Mouse (Mus musculus) mesoderm, embryonic 11.5 days (tissue): ENCODE measurements at regions not wholly inside any gene's neighbourhood (a gene's known extent, or its start where the extent isn't known, plus 50 kb on each side); places are given as distances from the start of the nearest gene placed in this dataset.
"Not testable (repeated sequence)": the region's sequence is repeated elsewhere in the genome, so short reads cannot be mapped to it uniquely, and the experiment has no call there.

Experiments used
- DNase-seq: peaks from one replicate; pipeline ENCODE4 v3.0.0-alpha.2; 2012; ENCODE audit warnings: low read depth, low spot score

GRCm38 (mm10) chr13:6855199-6856148 lies 206.9 kb upstream of the Pfkp start:
- DNase-seq: no peak

DNA sequence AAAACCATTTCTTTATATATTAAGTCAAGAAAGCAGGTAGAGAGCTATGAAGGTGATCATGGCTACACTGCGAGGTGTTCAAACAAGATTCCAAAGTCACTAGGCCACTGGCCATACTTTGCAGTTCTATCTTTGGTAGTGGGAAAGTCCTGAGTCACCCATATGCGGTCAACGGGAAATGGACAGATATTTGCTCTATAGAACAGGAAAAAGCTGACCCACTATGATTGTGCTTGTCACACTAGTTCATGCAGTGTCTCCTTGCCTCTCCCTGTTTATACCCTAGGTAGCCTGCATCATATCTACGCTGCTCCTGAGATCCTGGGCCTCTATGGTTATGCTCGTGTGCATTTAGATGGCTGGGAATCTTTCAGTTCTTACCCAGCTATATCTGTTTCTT lies 188.9 kb upstream of the Pfkp start:
- DNase-seq: no peak

DNA sequence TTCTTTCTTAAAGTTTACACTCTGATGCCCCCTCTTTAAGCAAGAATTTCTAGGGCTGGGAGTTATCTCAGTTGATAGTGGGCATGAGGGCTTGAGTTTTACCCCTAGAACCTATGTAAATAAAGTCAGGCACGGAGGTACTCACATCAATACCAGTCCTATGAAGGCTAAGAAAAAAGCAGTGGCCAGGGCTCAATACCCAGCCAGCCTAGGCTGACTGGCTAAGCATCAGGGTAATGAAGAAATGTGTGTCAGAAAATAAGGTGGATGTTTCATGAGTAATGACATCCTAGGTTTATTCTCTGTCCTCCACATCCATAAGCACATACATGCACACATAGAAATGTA lies 188.5 kb upstream of the Pfkp start:
- no peak for DNase-seq

- peak; percentile 69 for DNase-seq
Measured at GRCm38 (mm10) chr13:6836351-6837074, 187.9 kb upstream of the Pfkp start.

DNA sequence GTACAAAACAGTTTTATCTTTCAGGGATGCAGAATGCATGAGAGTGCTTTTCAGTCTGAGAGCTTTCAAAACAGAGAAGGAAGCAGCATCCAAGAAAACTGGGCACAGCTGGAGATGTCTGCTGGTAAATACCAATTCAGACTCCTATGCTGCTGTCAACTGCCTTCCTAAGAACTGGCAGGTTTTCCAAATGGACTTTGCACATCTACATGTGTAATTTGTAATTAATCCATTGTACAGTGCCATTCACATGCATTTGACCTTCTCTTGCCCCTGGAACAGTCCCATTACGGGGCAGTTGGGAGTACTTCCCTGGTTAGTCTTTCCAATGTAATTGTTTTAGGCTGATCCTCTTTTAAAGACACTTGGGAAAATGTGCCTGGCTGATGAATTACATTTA lies 181.3 kb upstream of the Pfkp start:
- no peak for DNase-seq

GRCm38 (mm10) chr13:6829346-6829745 lies 180.8 kb upstream of the Pfkp start:
- no peak for DNase-seq

DNA sequence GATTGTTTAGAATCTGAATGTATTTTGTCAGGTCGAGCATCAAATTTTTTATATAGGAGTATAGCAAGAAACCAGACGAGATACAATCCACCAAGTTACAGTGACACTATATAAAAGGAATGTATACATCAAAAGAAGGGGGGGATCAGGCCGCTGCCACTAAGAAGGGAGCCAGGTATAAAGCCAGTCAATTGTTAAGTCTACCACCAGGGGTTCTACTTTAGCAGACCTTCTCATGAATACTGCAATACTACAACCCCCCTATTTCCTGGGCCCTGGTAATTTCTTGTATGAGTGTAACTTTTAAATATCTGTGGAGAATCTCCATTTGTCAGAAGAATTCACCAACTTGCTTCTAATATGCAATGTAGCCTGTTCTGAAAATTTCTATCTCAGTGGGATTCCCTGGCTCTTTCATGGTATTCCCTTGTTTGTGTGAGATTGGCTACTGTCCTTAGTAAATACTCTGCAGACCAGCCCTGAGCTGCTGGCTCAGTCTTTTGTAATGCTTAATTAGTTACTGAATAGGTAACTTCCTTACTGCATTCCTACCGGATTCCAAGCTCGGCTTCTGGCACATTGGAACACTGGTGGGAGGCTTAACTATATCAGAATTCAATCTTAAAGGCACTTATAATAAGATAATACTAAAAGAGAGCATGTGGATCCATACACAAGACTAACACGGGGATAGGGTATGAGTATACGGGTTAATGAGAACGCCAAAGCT lies 180.2 kb upstream of the Pfkp start:
- DNase-seq: not testable (repeated sequence)

DNA sequence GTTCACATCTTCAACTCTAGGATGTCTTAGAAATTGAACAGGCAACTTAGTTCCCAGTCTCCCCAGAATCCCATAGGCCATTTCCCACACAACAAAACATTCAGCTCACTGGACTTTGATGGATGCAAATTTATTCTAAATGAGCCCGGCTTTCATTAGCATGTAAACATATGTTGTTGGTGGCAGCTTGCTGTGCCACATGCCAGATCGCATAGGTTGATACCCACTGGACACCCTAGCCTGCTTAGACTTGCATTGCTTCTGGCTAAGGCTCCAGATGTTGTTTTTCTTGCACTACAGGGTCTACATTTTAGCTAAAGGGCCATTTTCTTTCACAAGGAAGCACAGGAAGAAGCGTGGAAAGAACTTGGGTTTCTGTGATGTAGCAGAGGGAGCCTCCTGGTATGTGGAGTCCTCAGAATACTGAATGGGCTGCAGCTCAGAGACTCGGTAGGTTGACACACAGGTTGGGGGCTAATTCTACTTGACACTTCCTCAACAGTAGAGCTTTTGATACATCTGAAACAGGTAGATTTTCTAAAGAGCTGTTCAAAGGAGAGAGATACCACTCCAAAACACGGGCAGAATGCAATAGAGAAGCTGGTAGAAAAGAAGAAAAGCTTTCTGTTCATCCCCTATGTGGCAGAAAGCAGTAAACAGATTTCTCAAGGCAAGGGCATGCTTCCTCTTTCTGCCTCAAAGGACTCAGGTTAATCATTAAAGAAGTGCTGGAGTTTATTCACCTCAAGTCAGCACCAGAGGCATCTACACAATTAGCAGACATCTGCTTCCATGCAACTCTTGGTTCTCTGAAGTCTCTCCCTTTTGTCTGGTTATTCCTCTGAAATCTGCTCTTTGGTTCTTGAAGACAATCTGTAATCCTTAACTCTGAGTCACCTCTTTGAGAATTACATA lies 153.9 kb upstream of the Pfkp start:
- no peak for DNase-seq

DNA sequence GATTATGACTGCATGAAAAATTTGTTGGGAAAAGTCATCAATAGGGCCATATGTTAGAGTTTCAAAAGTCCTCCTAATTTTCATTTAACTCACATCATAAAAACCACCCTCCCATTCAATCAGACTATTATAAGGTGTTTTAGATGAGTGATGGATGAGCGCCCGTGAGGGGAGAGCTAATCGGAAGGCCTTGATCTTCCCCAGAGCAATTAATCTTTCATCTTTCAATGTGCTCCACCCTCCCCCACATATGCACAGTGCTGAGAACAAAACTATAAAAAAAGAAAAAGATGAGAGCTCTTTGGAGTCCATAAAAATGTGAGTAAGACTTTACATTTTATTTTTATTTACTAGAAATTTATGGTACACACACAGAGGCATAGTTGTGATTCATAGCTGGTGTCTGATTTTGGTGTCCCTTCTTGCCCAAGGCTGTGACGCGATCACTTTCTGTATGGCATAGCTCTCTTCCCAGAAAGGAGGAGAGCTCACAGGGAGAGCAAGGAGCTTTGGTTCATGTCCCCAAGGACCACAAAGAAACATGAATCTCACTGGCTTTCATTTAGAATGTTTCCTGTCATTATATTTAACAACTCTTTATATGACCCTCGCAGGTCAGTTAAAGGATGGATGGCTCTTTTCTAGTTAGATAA lies 119.5 kb upstream of the Pfkp start:
- peak; percentile 38 for DNase-seq

DNA sequence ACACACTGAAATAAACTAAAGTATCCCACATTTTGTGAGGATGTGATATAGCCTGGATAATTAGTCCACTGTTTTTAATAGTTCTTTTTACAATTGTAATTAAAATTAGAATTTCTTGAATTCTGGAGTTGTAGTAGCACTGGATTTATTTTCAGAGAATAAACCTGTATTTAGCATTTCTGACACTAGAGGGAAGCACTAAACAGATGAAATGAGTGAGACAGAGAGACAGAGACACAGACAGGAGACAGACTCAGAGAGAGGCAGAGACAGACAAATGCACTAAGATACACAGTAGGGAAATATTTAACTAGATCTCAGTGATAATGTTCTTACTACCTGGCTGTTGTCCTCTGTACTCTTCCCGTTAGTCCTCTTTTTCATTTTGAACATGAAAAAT lies 108.6 kb upstream of the Pfkp start:
- DNase-seq: peak; percentile 31

GRCm38 (mm10) chr13:6751599-6751998 lies 103.0 kb upstream of the Pfkp start:
- no peak for DNase-seq

DNA sequence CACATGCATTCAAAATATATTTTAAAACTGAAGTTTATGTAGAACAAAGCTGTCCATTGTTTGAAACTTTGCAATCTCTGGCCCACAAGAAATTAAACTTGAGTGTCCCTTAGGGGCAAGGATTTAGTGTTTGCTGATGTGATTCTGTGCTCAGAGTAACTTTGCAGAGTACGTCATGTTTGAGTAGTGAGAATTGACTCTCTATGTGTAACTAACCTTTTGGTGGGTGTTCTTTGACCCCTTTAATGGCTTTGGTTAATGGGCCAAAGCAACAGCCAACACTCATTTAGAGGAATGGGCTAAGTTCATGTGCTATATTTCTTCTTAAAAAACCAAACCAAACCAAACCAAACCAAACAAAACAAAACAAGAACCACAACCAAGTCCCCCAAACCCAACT lies 102.6 kb upstream of the Pfkp start:
- DNase-seq: peak; percentile 18

DNA sequence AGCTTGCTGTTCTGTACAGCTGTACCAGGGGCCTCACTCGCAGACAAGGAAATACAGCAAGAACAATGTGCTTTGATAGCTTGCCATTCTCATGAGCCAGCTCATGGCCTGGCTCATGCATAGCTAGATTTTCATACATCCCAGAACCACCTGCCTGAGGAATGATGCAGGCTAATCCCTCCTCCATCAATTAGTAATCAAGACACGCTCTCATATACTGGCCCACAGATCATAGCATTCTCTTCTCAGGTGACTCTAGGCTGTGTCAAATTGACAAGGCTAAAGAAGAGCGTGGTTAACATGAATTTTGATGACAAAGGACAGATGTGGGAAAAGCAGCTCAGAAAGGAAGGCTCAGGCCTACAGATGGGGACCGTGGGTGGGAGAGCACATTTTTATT lies 93.3 kb upstream of the Pfkp start:
- DNase-seq: no peak

GRCm38 (mm10) chr13:6736984-6737566 lies 88.5 kb upstream of the Pfkp start:
- DNase-seq: peak; percentile 22
